Mouse (Mus musculus): ENCODE measurements around the gene Sec24b. TPM values are rescaled to one million over a fixed set of nuclear protein-coding genes. Genes with fewer than 3 reads are reported as not detected.
A peak's percentile ranks its signal among the peaks of the same experiment; 100 is the strongest.

The Sec24b gene
- total and polyA plus RNA-seq, 3 experiments = 14.3 to 50.6 (median 31.2) TPM

GRCm38 (mm10) chr3:129969031-129969430, 92.3 kb downstream of the Sec24b start:
- H3K27ac ChIP-seq (ENCODE audit: insufficient read depth, low read depth) = no peak overlapping the region
- dilution Hi-C loops (cut with MboI; ENCODE audit: extremely low pct_ligation_motif_present, extremely low pct_unique_long_range_greater_than_20kb, low sequenced_read_pairs) = no loop called here

GRCm38 (mm10) chr3:129967874-129968273, 93.5 kb downstream of the Sec24b start:
- Histone ChIP-seq H3K9me3 (replicated peaks; ENCODE audit: low read length) (no peaks in the 10 kb centered on the region), H3K79me2 (replicated peaks; ENCODE audit: control insufficient read depth, extremely low read depth, insufficient read depth, poor library complexity, severe bottlenecking) (no peaks in the 10 kb centered on the region), H3K27me3 (replicated peaks) (peaks cover 13% of the 10 kb centered on the region), H3K36me3 (replicated peaks in 1 of 2; ENCODE audit: control insufficient read depth in 1 of 2, insufficient read depth in 1 of 2, low read length in 1 of 2) (no peaks in the 10 kb centered on the region), H3K4me3 (replicated peaks in 1 of 3; ENCODE audit: low read depth in 2 of 3, low read length in 2 of 3, poor library complexity in 1 of 3) (no peak overlapping the region), H3K4me1 (ENCODE audit: control insufficient read depth in 1 of 2, insufficient read depth in 2 of 2) (peaks cover 0 to 14% of the 10 kb centered on the region in 2 experiments; a peak in 2 of 4 replicates), H3K9ac (ENCODE audit: insufficient read depth, low read depth) (no peak overlapping the region), H3K27ac (ENCODE audit: insufficient read depth, low read depth) (no peak overlapping the region), H3K4me2 (ENCODE audit: insufficient read depth, low read depth, poor library complexity, severe bottlenecking) (no peak overlapping the region)
- DNase-seq (ENCODE audit: extremely low read depth) = no peak
- in situ Hi-C loops (cut with MboI; ENCODE audit: low pct_ligation_motif_present, low pct_unique_long_range_greater_than_20kb, low sequenced_read_pairs) (no loop called here), dilution Hi-C loops (cut with MboI; ENCODE audit: extremely low pct_ligation_motif_present, extremely low pct_unique_long_range_greater_than_20kb, low sequenced_read_pairs) (no loop called here)
- no peak for TF ChIP-seq TBP (conservative IDR thresholded peaks at IDR 0.05; ENCODE audit: low read depth, low read length)
- TF ChIP-seq RAD21 (IDR thresholded peaks at IDR 0.05; ENCODE audit: low read depth, low read length) = no peak
- TF ChIP-seq JUN (IDR thresholded peaks at IDR 0.05; ENCODE audit: insufficient read depth, low read depth, low read length) = no peak
- TF ChIP-seq E2F4 (IDR thresholded peaks at IDR 0.05; ENCODE audit: insufficient replicate concordance, low read depth, low read length) = no peak
- no peak for TF ChIP-seq ZNF384 (IDR thresholded peaks at IDR 0.05; ENCODE audit: low read depth, low read length)
- no peak for TF ChIP-seq USF2 (conservative IDR thresholded peaks at IDR 0.05; ENCODE audit: low read depth, low read length)
- TF ChIP-seq SIN3A (IDR thresholded peaks at IDR 0.05; ENCODE audit: low read length) = no peak
- TF ChIP-seq KAT2A (IDR thresholded peaks at IDR 0.05; ENCODE audit: insufficient replicate concordance, low read length) = no peak
- TF ChIP-seq RCOR1 (conservative IDR thresholded peaks at IDR 0.05; ENCODE audit: low read depth, low read length) = no peak
- no peak for TF ChIP-seq MYC (IDR thresholded peaks at IDR 0.05; ENCODE audit: low read depth, low read length)

More at GRCm38 (mm10) chr3:129969031-129969430, 92.3 kb downstream of the Sec24b start:
- no peak for DNase-seq (ENCODE audit: extremely low read depth)
- Histone ChIP-seq H3K36me3 (replicated peaks in 1 of 2; ENCODE audit: control insufficient read depth in 1 of 2, insufficient read depth in 1 of 2, low read length in 1 of 2) (no peaks in the 10 kb centered on the region), H3K79me2 (replicated peaks; ENCODE audit: control insufficient read depth, extremely low read depth, insufficient read depth, poor library complexity, severe bottlenecking) (no peaks in the 10 kb centered on the region), H3K27me3 (replicated peaks) (peaks cover 13% of the 10 kb centered on the region), H3K4me1 (ENCODE audit: control insufficient read depth in 1 of 2, insufficient read depth in 2 of 2) (peaks cover 0 to 14% of the 10 kb centered on the region in 2 experiments; a peak in 2 of 4 replicates), H3K9ac (ENCODE audit: insufficient read depth, low read depth) (peak overlapping the region; percentile 10; the same call in 1 of the 2 replicates), H3K4me3 (replicated peaks in 1 of 3; ENCODE audit: low read depth in 2 of 3, low read length in 2 of 3, poor library complexity in 1 of 3) (peak overlapping the region in 2 of 3 experiments; percentile 11 to 78), H3K4me2 (ENCODE audit: insufficient read depth, low read depth, poor library complexity, severe bottlenecking) (peak overlapping the region; percentile 76), H3K9me3 (replicated peaks; ENCODE audit: low read length) (no peaks in the 10 kb centered on the region)
- TF ChIP-seq USF2 (conservative IDR thresholded peaks at IDR 0.05; ENCODE audit: low read depth, low read length) (no peak), IRF4 (IDR thresholded peaks at IDR 0.05; ENCODE audit: low read depth, low read length) (peak; percentile 51; the same call in 1 of the 2 replicates), POLR2AphosphoS2 (IDR thresholded peaks at IDR 0.05; ENCODE audit: low read depth, low read length) (no peak), USF1 (IDR thresholded peaks at IDR 0.05; ENCODE audit: low read depth, low read length) (no peak)
- in situ Hi-C loops (cut with MboI; ENCODE audit: low pct_ligation_motif_present, low pct_unique_long_range_greater_than_20kb, low sequenced_read_pairs) = no loop called here

DNA sequence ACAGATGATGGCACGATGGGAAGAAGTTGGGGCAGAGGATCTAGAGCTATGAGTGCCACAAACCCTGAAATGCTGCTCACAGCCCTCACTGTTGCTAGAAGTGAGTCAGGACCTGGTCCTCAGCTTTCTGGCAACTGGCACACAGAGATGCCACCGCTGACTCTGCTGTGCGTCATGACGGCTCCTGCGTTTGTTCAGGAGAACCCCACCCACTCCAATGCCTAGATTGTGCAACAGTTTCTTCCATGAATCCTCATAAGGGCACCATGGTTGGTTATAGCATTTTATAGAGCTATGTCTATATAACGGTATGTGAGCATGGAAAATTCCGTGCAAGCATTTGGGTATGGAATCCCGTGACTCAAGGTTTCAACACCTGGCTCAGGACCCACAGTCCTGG, 96.7 kb downstream of the Sec24b start:
- in situ Hi-C loops (cut with MboI; ENCODE audit: low pct_ligation_motif_present, low pct_unique_long_range_greater_than_20kb, low sequenced_read_pairs) = no loop called here
- Histone ChIP-seq H3K9ac (ENCODE audit: insufficient read depth, low read depth) (no peak overlapping the region), H3K9me3 (replicated peaks; ENCODE audit: low read length) (no peaks in the 10 kb centered on the region), H3K4me1 (ENCODE audit: control insufficient read depth in 1 of 2, insufficient read depth in 2 of 2) (peaks cover 0 to 6% of the 10 kb centered on the region in 2 experiments; a peak in 2 of 4 replicates), H3K27me3 (replicated peaks) (peaks cover 9% of the 10 kb centered on the region), H3K36me3 (replicated peaks in 1 of 2; ENCODE audit: control insufficient read depth in 1 of 2, insufficient read depth in 1 of 2, low read length in 1 of 2) (no peaks in the 10 kb centered on the region), H3K4me3 (replicated peaks in 1 of 3; ENCODE audit: low read depth in 2 of 3, low read length in 2 of 3, poor library complexity in 1 of 3) (no peak overlapping the region), H3K79me2 (replicated peaks; ENCODE audit: control insufficient read depth, extremely low read depth, insufficient read depth, poor library complexity, severe bottlenecking) (no peaks in the 10 kb centered on the region), H3K4me2 (ENCODE audit: insufficient read depth, low read depth, poor library complexity, severe bottlenecking) (no peak overlapping the region), H3K27ac (ENCODE audit: insufficient read depth, low read depth) (no peak overlapping the region)
- DNase-seq (ENCODE audit: extremely low read depth) = no peak
- TF ChIP-seq MAX (IDR thresholded peaks at IDR 0.05; ENCODE audit: low read length) = no peak
- TF ChIP-seq USF2 (conservative IDR thresholded peaks at IDR 0.05; ENCODE audit: low read depth, low read length) = no peak
- TF ChIP-seq HCFC1 (IDR thresholded peaks at IDR 0.05; ENCODE audit: low read depth, low read length) = no peak
- TF ChIP-seq NELFE (IDR thresholded peaks at IDR 0.05; ENCODE audit: low read depth, low read length) = no peak
- TF ChIP-seq NRF1 (IDR thresholded peaks at IDR 0.05; ENCODE audit: low read depth, low read length) = no peak
- no peak for TF ChIP-seq POLR2AphosphoS2 (IDR thresholded peaks at IDR 0.05; ENCODE audit: low read depth, low read length)
- TF ChIP-seq ETS1 (conservative IDR thresholded peaks at IDR 0.05; ENCODE audit: low read depth, low read length) = no peak
- TF ChIP-seq CTCF (conservative IDR thresholded peaks at IDR 0.05 in 1 of 2, IDR thresholded peaks at IDR 0.05 in 1 of 2; ENCODE audit: low read depth in 2 of 2, low read length in 2 of 2) = no peak
- no peak for TF ChIP-seq KAT2A (IDR thresholded peaks at IDR 0.05; ENCODE audit: insufficient replicate concordance, low read length)
- TF ChIP-seq JUN (IDR thresholded peaks at IDR 0.05; ENCODE audit: insufficient read depth, low read depth, low read length) = no peak
- no peak for TF ChIP-seq BHLHE40 (IDR thresholded peaks at IDR 0.05; ENCODE audit: low read depth, low read length)
- no peak for TF ChIP-seq MXI1 (IDR thresholded peaks at IDR 0.05; ENCODE audit: low read depth, low read length)
- no peak for TF ChIP-seq PAX5 (IDR thresholded peaks at IDR 0.05; ENCODE audit: low read length)
- dilution Hi-C loops (cut with MboI; ENCODE audit: extremely low pct_ligation_motif_present, extremely low pct_unique_long_range_greater_than_20kb, low sequenced_read_pairs) = no loop called here
